Mouse (Mus musculus) naive thymus-derived CD4-positive, alpha-beta T cell, adult 5 months (primary cell): ENCODE results near the gene Irs2. TPM values are rescaled to one million over a fixed set of nuclear protein-coding genes. Genes with fewer than 3 reads are reported as not detected.

Source experiments
- polyA plus RNA-seq: library from polyadenylated mRNA; unstranded; fragments of 100-300 nt; shearing (Covaris generic); gene quantifications from one replicate; pipeline ENCODE4 v1.2.1, GENCODE M21; 2017

Irs2 gene
- 79.9 TPM for polyA plus RNA-seq

DNA sequence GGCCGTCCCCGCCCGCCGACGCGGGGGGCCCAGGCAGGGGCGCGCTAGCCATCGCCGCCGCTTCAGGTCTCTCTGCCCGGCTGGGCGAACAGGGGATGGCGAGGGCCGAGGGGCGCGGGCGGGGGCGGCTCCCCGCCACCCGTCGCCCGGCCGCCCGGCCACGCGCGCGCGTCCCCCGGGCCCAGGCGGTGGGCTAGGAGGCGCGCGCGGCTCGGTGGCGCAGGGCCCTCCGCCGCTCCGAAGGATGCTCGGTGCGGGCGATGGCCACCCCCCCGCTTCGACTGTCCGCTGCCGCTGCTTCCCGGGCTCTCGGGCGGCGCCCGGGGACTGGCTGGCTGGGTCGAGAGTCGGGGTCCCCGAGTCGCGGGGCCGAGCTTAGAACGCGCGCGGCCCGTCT is at the start of gene Irs2:
Gene Irs2, minus strand, starts transcription at position 80 of the 397 bp plus-strand sequence.

